ENCODE assay signal across 9 mouse cellular contexts in the genomic region with DNA sequence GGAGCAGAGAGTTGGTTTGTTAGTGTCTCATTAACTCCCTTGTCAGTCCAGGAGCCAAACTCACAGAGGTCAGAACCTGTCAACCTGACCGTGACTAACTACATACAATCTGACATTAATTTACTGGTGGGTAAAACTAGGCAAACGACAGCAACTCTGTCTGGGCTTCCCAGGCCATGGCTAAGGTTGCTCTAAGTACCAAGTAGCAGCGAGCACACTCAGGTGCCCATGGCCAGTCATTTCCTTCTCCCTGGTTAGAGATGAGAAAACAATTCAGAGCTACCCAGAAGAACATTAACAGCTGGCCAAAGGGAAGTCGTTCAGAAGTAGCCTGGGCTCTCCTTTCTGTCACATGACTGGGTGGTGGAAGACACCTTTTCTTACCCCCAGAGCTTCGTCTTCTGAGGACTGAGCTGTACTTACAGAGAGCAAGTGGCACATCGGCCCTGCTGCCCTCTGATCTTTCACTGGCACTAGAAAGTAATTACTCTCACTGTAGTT. TPM values are rescaled to one million over a fixed set of nuclear protein-coding genes. Genes with fewer than 3 reads are reported as not detected.
A peak's percentile ranks its signal among the peaks of the same experiment; 100 is the strongest.
DNase-seq lines count a peak whose midpoint lies in the region; ATAC-seq and TF ChIP-seq lines count a peak whose summit lies in the region.
"Had no signal": no experiment of that assay in that cellular context is flagged by ENCODE, and none has a peak within 500 bp of the region (broad histone marks: within the 10 kb centered on the region; RNA-seq: fewer than 3 reads in every experiment).

No protein-coding gene starts in this region.

- H3K9ac ChIP-seq in hindbrain, embryonic 16.5 days (ENCODE audit: low read depth, low read length), result peak overlapping the region; percentile 93
- H3K9ac ChIP-seq in liver, embryonic 14.5 days (replicated peaks), result peak overlapping the region; percentile 97

- 50% methylated on average over 6 of the region's 6 CpGs for WGBS in hindbrain, embryonic 16.5 days
- 24% methylated on average over 6 of the region's 6 CpGs for whole genome bisulfite sequencing in liver, embryonic 14.5 days (ENCODE audit: insufficient replicate concordance)

- peaks cover 55% of the 10 kb centered on the region for H3K4me1 ChIP-seq in hindbrain, embryonic 16.5 days (ENCODE audit: control insufficient read depth, insufficient read depth, low read depth, low read length)
- peaks cover 53 to 65% of the 10 kb centered on the region in 2 experiments for H3K4me1 ChIP-seq in liver, embryonic 14.5 days (replicated peaks; ENCODE audit: control insufficient read depth in 2 of 2, insufficient read depth in 2 of 2, low read length in 1 of 2)

- H3K4me2 ChIP-seq in hindbrain, embryonic 16.5 days (ENCODE audit: low read length), result peak overlapping the region; percentile 88
- H3K4me2 ChIP-seq in liver, embryonic 14.5 days (ENCODE audit: low read depth), result peak overlapping the region; percentile 88

- no peak for TF ChIP-seq CTCF in liver, embryonic 14.5 days (IDR thresholded peaks at IDR 0.05; ENCODE audit: low read depth)

- H3K27me3 ChIP-seq in hindbrain, embryonic 16.5 days (replicated peaks; ENCODE audit: control insufficient read depth, insufficient read depth, low read length), result no peaks in the 10 kb centered on the region
- H3K27me3 ChIP-seq in liver, embryonic 14.5 days (ENCODE audit: control insufficient read depth, insufficient read depth, low read length), result no peaks in the 10 kb centered on the region

- no peak for ATAC-seq in hindbrain, embryonic 16.5 days
- ATAC-seq in liver, embryonic 14.5 days (ENCODE audit: insufficient read depth), result no peak

- H3K4me3 ChIP-seq in hindbrain, embryonic 16.5 days (ENCODE audit: low read length), result peak overlapping the region; percentile 68
- peak overlapping the region; percentile 89 for H3K4me3 ChIP-seq in liver, embryonic 14.5 days (ENCODE audit: insufficient read depth in 1 of 2, low read depth in 2 of 2, low read length in 2 of 2)

- TF ChIP-seq EP300 in liver, embryonic 14.5 days (IDR thresholded peaks at IDR 0.05; ENCODE audit: low read depth), result no peak

- no peaks in the 10 kb centered on the region for H3K9me3 ChIP-seq in hindbrain, embryonic 16.5 days (ENCODE audit: control insufficient read depth, low read length)
- H3K9me3 ChIP-seq in liver, embryonic 14.5 days (ENCODE audit: control insufficient read depth, low read length), result no peaks in the 10 kb centered on the region

- peak; percentile 14 for DNase-seq in adrenal gland, adult 2 months
- DNase-seq in adrenal gland, postnatal 10 days, result no peak
- peak; percentile 27 for DNase-seq in adipocyte (ENCODE audit: low spot score)
- no peak for DNase-seq in liver, embryonic 14.5 days (ENCODE audit: low read depth in 3 of 3, low spot score in 3 of 3)
- no peak for DNase-seq in cerebellum, adult 11 months
- no peak for DNase-seq in cerebellum, postnatal 10 days
- no peak for DNase-seq in testis, postnatal 10 days (ENCODE audit: low spot score)
- DNase-seq: right cerebral cortex, postnatal 25 days had no signal

- no peaks in the 10 kb centered on the region for H3K36me3 ChIP-seq in hindbrain, embryonic 16.5 days (ENCODE audit: control insufficient read depth, insufficient read depth, low read length)
- H3K36me3 ChIP-seq in liver, embryonic 14.5 days (replicated peaks; ENCODE audit: control insufficient read depth, insufficient read depth, low read depth), result no peaks in the 10 kb centered on the region; the same call in 1 of the 2 replicates

- no peak overlapping the region for H3K27ac ChIP-seq in hindbrain, embryonic 16.5 days (ENCODE audit: low read depth, low read length)
- H3K27ac ChIP-seq in liver, embryonic 14.5 days, result peak overlapping the region; percentile 95

RNA-seq across cellular contexts. Expression of a gene that starts 2.5 kb away (rescaled TPM):
- 10 to 100 TPM; 29.1 to 30.1 TPM for total RNA-seq in adrenal gland, adult 2 months (2021)
- polyA plus RNA-seq in adrenal gland, adult 2 months (2012; rRNA removed), result 33.8 and 38.2 TPM in 2 replicates
- total RNA-seq in adrenal gland, postnatal 10 days (2021), result 10 to 100 TPM; 45.1 to 50.7 TPM
- polyA plus RNA-seq in hindbrain, embryonic 16.5 days (2015; fragmentation: Nextera tagmentation; extraction: Ambion mirVana), result 19.1 and 21.5 TPM in 2 replicates
- 19.7 and 21.4 TPM in 2 replicates for polyA plus RNA-seq in liver, embryonic 14.5 days (2012; rRNA removed)
- polyA plus RNA-seq in liver, embryonic 14.5 days (2014; fragmentation: Nextera tagmentation; extraction: Ambion mirVana), result 13.0 and 13.2 TPM in 2 replicates

RNA-seq across cellular contexts. Expression of a gene that starts 5.5 kb away (rescaled TPM):
- 10 to 100 TPM; 29.2 to 32.5 TPM for total RNA-seq in adrenal gland, adult 2 months (2021)
- polyA plus RNA-seq in adrenal gland, adult 2 months (2012; rRNA removed), result 26.4 and 29.8 TPM in 2 replicates
- 10 to 100 TPM; 26.7 to 30.0 TPM for total RNA-seq in adrenal gland, postnatal 10 days (2021)
- 46.0 and 51.5 TPM in 2 replicates for polyA plus RNA-seq in hindbrain, embryonic 16.5 days (2015; fragmentation: Nextera tagmentation; extraction: Ambion mirVana)
- polyA plus RNA-seq in liver, embryonic 14.5 days (2012; rRNA removed), result 23.5 and 23.7 TPM in 2 replicates
- 22.6 and 28.2 TPM in 2 replicates for polyA plus RNA-seq in liver, embryonic 14.5 days (2014; fragmentation: Nextera tagmentation; extraction: Ambion mirVana)

RNA-seq across cellular contexts. Expression of a gene that starts 14.5 kb away (rescaled TPM):
- 100 to 1,000 TPM in 1 of 2 experiments, 10 to 100 TPM in 1; 93.3 to 114 TPM for total RNA-seq in adrenal gland, adult 2 months (2021)
- 11.0 and 13.7 TPM in 2 replicates for polyA plus RNA-seq in adrenal gland, adult 2 months (2012; rRNA removed)
- total RNA-seq in adrenal gland, postnatal 10 days (2021), result 100 to 1,000 TPM; 143 to 156 TPM
- polyA plus RNA-seq in hindbrain, embryonic 16.5 days (2015; fragmentation: Nextera tagmentation; extraction: Ambion mirVana), result 220 and 251 TPM in 2 replicates
- polyA plus RNA-seq in liver, embryonic 14.5 days (2012; rRNA removed), result 51.1 and 58.4 TPM in 2 replicates
- 142 and 148 TPM in 2 replicates for polyA plus RNA-seq in liver, embryonic 14.5 days (2014; fragmentation: Nextera tagmentation; extraction: Ambion mirVana)

RNA-seq across cellular contexts. Expression of a gene that starts 26.2 kb away (rescaled TPM):
- total RNA-seq in adrenal gland, adult 2 months (2021), result 10 to 100 TPM; 14.0 to 26.9 TPM
- polyA plus RNA-seq in adrenal gland, adult 2 months (2012; rRNA removed), result 6.9 and 13.2 TPM in 2 replicates
- total RNA-seq in adrenal gland, postnatal 10 days (2021), result 10 to 100 TPM; 22.7 to 26.0 TPM
- polyA plus RNA-seq in hindbrain, embryonic 16.5 days (2015; fragmentation: Nextera tagmentation; extraction: Ambion mirVana), result 93.8 and 101 TPM in 2 replicates
- polyA plus RNA-seq in liver, embryonic 14.5 days (2012; rRNA removed), result 4.0 and 4.6 TPM in 2 replicates
- polyA plus RNA-seq in liver, embryonic 14.5 days (2014; fragmentation: Nextera tagmentation; extraction: Ambion mirVana), result 13.4 and 15.7 TPM in 2 replicates

RNA-seq across cellular contexts. Expression of a gene that starts 26.4 kb away (rescaled TPM):
- 1 to 10 TPM; 1.3 to 1.6 TPM for total RNA-seq in adrenal gland, adult 2 months (2021)
- polyA plus RNA-seq in adrenal gland, adult 2 months (2012; rRNA removed), result 0.43 and 0.61 TPM in 2 replicates
- 1 to 10 TPM; 2.8 to 3.1 TPM for total RNA-seq in adrenal gland, postnatal 10 days (2021)
- polyA plus RNA-seq in hindbrain, embryonic 16.5 days (2015; fragmentation: Nextera tagmentation; extraction: Ambion mirVana), result 3.0 and 3.5 TPM in 2 replicates
- polyA plus RNA-seq in liver, embryonic 14.5 days (2012; rRNA removed), result 0.26 and 0.35 TPM in 2 replicates
- 0.06 TPM in 1 of 2 replicates, not detected in the other for polyA plus RNA-seq in liver, embryonic 14.5 days (2014; fragmentation: Nextera tagmentation; extraction: Ambion mirVana)

Comparison
In these comparisons a context has a peak if more than half of its experiments do, and no peak if none do; other contexts are left out.
1. DNase-seq: peak in adrenal gland, adult 2 months (single experiment) and adipocyte (single experiment); none in adrenal gland, postnatal 10 days (single experiment), liver, embryonic 14.5 days (0 of 3), cerebellum, adult 11 months (single experiment), cerebellum, postnatal 10 days (0 of 2) and testis, postnatal 10 days (single experiment).